Mouse (Mus musculus): ENCODE measurements around the gene Cdr2.
"Not testable (repeated sequence)": the region's sequence is repeated elsewhere in the genome, so short reads cannot be mapped to it uniquely, and the experiment has no call there.

The Cdr2 gene

DNA sequence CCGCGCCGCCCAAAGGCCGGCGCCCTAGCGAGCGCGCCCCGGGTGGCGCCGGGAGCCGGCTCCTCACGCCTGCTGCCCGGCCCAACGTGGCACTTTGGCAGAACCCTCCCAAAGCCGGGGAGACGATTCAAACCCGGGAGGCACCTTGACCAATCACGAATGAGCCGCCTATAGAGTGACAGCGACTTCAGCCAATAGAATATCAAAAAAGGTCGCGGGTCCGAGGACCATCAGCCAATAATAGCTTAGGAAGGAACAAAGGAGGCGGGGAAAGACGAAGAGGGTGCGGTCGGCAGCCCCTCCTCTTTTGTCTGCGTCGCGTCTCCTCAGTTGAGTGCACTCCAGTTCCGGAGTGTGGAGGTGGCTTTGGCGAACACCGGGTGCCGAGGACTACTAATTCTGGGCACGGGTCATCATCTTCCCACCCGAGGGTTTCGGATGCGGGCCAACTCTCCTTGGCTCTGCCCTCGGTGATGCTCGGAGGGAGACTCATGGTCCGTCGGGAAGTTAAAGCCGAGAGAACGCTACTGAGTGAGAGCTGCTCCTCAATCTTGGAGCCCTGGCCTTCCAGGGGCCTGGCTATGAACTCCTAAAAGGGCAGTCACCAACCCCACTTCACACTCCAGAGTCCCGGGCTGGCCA, at the start of gene Cdr2, which contains the start of gene Mfsd13b:
Gene Cdr2 (minus strand): TSS at position 113 of the 642 bp plus-strand sequence.
Gene Mfsd13b (plus strand): TSS at position 310 of the 642 bp plus-strand sequence.
- peak; percentile 96 for DNase-seq (ENCODE audit: low read depth, low spot score)

GRCm38 (mm10) chr7:121029947-121030346, 47.8 kb upstream of the Cdr2 start:
- not testable (repeated sequence) for DNase-seq (ENCODE audit: low read depth, low spot score)

DNA sequence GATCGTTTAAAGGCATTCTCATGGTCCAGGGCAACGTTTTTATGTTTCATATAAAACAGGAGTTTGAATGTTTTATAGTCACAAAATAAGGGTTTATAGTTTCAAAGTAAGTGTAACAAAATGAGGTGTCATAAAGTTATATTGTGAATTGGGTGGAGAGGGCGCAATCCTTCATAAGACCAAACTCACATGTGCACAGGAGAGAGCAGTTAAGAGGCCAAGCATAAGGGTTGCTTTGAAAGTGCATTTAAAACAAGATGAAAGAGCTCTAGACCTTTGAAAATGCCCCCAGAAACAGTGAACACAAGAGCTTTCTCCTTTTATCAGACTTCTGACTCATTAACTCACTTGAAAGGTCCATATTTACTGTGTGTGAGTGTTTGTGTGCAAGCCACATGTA, 44.2 kb upstream of the Cdr2 start:
- DNase-seq (ENCODE audit: low read depth, low spot score), result no peak

- no peak for DNase-seq (ENCODE audit: low read depth, low spot score)
Observed at GRCm38 (mm10) chr7:121025221-121026008, 43.3 kb upstream of the Cdr2 start.

GRCm38 (mm10) chr7:121020277-121020676, 38.2 kb upstream of the Cdr2 start:
- peak; percentile 22 for DNase-seq (ENCODE audit: low read depth, low spot score)

GRCm38 (mm10) chr7:121018778-121019177, 36.7 kb upstream of the Cdr2 start:
- DNase-seq (ENCODE audit: low read depth, low spot score), result no peak

DNA sequence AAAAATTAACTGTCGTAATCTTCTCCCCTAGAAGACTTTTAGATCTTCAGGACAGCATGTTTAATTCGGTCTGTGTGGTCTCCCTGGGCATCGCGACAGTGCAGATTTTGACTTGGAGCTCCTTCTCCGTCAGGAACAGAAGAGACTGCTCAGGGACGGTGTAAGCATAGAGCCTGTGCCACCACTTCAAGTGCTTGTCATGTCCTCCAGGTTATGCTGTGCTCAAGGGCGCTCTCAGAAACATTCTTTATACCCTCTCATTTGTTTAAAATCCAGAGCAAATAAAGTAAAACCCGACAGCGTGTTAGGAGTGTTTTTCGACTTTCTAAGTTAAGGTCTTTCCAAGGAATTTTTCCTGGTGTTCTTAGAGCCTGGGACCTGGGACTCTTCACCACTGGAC, 32.4 kb upstream of the Cdr2 start:
- no peak for DNase-seq (ENCODE audit: low read depth, low spot score)

DNA sequence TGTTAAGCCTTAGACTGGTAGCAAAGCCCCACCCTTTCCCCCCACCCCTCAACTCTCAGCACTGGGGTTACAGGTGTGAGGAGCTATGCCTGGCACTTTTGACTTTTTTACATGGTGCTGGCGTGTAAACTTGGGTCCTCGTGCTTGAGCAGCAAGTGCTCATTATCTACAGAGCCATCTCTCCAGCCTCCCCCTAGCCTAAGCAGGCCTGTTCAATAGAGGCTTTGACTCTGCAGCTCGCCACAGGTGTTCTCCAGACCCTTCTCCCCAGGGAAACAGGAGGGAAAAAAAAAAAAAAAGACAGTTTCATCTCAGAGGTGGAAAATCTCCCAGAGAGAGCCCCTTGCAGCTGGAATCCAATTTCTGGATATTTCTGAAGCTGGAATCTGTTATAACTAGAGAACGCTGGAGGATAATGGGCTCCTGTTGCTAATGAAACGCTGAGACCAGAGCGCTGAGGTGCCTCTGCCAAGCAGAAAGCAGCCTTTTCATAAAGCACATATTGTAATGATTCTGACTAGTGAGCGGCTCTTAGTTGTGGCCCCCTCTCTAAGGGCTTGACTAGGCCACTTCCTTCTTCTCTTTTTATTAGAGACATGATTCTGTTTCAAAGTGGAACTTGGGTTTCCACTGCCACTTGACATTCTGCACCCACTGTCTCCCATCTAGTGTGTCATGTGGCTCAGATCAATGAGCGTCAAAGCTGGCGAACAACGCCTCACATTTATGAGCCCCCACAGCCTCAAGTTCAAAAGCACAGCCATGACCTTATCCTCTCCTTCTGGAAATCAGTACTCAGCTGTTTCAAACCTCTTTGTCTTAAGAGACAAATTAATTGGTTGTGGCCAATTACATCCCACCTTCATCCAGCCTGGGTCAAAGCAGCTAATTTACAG, 29.9 kb upstream of the Cdr2 start:
- no peak for DNase-seq (ENCODE audit: low read depth, low spot score)

DNA sequence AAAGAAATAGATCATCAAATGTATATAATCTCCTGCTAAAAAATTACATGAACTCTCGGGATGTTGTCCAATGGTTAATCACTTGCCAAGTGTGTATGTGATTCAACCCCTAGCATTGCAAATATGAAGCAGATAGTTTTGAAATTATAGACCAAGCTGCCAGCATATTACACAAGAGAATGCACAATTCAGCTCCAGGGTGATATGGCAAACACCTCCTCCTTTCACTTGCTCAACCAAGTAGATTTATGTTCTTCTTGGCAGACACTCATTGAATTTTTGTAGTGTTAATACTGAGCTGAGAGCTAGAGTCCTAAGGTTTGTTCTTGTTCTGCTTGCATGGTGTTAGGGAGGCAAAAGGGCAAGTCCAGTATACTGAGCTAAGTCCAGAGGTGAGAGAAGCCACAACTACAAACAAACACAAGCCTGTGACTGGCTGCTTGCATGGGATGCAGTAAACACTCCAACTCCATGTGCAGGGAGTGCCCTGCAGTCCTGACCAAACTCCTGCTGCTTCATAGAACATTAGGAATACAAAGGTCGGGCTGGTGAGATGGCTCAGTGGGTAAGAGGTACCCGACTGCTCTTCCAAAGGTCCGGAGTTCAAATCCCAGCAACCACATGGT, 21.8 kb upstream of the Cdr2 start:
- DNase-seq (ENCODE audit: low read depth, low spot score), result no peak

DNA sequence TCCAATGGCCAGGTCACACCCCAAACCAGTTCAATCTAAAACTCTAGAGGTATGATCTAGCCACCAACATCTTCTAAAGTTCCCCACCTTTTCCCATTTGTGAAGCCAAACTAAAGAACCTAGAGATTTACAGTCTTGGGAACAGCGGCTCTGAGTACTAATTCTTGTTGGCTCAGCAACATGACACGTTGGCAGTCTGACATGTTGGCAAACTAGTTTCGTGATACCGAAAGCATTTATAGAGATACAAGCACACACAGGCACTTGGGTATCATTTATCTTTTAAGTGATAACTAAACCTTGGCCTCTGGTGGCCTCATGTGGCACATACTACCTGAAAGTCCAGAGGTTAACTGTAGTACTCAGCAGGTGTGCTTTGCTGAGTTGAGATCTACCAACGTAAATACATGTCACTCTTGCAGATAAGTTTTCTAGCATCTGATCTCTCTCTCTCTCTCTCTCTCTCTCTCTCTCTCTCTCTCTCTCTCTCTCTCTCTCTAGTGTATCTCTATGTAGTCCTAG, 20.4 kb upstream of the Cdr2 start:
- no peak for DNase-seq (ENCODE audit: low read depth, low spot score)

DNA sequence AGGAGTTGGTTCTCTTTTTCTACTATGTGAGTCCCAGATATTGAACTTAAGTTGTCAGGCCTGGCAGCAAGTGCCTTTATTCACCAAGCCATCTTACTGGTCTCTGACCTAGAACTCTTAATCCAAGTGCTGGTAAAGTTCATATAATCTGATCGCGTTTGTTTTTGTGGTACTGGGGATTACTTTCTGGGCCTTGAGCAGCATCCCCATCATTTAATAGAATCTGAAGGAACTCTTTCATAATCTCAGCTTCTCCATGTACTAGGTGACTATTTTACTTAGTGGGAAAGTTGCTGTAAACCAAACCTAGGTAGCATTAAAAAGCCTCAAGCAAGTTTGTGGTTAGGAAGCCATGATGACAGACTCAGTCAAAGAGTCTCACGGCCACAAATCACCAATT, 19.8 kb upstream of the Cdr2 start:
- DNase-seq (ENCODE audit: low read depth, low spot score), result no peak

GRCm38 (mm10) chr7:121000065-121000822, 18.1 kb upstream of the Cdr2 start:
- DNase-seq (ENCODE audit: low read depth, low spot score), result no peak

GRCm38 (mm10) chr7:120999021-120999530, 17.0 kb upstream of the Cdr2 start:
- no peak for DNase-seq (ENCODE audit: low read depth, low spot score)

DNA sequence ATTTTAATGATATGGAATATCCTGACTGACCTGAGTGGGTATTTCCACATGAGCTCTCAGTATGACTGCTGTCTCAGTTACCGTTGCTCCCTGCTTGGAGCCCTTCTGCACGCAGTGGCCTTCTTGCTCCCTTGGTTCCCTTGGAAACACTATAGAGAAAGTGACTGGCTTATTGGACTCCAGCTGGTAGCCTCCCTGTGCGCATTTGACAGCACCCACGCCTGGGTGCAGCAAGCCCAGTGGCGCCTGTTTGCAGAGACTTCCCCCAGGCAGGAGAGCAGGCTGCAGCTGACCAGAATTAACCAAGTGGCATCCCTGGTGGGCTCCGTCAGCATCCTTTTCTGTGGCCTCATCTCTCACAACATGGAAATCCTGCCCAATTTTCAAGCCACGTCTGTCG, 9.1 kb upstream of the Cdr2 start:
- no peak for DNase-seq (ENCODE audit: low read depth, low spot score)

DNA sequence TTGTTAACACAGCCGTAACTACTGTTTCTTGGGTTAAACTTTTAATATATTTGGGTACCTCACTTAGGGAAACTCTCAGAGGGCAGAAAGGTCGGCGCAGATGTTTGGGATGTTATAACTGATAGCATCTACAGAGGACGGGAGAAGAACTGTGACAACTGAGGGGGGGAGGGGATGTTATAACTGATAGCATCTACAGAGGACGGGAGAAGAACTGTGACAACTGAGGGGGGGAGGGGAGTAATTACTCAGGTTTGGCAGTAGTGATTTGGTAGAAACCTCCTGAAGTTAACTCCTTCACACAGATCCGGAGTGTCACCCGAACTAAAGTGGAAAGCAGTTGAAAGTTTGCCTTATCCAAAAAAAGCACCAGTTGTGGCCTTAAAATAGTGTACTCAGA, 856 bp upstream of the Cdr2 start:
- no peak for DNase-seq (ENCODE audit: low read depth, low spot score)

DNA sequence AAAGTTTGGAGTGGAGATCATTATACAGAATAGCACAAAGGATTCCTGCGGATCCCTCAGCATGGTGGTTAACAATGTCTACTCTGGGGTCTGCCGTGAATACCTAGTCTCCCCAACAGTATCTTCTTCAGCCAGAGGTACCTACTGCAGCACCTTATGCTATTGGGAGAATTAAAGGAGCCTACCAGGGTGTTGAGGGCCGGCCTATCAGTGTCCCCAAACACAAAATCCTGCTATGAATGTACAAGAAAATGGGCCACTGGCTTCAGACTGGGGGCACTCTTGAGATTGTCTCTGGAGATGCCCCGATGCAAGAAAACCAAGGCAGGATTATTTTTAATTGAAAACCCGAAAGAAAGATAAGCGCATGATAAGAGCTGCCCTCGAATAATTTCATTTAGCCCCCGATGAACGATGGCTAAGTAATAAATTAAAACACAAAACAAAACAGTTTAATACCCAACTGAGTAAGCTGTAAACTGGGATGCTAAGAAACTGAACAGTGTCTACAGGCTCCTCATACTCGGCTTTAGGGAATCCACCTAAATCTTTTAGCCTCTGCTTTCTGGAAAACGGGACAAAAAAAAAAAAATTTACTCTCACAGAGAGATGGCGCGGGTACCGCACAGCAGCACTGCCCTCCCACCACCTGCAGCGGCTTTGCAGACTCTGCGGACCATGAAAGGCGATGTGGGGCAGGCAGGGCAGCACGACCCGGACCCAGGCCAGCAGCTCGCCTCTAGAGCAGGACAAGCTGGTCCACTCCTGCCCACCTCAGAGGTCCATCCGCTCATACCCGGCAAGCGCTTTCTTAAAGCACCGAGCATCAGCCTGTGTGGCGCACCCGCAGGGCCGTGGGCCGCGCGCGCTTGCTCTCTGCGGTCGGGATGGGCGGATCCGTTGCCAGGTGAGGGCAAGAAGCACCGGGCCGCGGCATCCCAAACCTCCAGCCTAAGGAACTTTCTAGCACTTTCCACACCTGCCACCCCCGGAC, 884 bp downstream of the Cdr2 start:
- no peak for DNase-seq (ENCODE audit: low read depth, low spot score)

DNA sequence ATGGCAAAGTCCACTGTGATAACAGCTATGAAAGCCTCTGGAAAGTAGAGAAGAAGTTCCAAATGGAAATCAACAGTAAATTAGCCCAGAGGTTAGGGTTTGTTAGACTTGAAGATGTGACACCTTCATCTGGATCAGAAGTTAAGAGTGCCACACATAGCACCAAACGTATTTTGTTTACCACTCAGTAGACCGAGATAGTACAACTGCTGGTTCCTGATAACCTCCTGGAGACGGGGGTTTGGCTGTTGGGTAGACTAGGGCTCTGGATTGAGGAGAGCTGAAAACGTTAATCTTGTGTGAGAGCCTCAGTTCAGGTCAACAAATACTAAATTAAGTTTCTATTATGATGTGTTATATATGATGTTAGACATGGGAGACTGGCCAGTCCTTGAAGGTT, 2.1 kb downstream of the Cdr2 start:
- no peak for DNase-seq (ENCODE audit: low read depth, low spot score)

DNA sequence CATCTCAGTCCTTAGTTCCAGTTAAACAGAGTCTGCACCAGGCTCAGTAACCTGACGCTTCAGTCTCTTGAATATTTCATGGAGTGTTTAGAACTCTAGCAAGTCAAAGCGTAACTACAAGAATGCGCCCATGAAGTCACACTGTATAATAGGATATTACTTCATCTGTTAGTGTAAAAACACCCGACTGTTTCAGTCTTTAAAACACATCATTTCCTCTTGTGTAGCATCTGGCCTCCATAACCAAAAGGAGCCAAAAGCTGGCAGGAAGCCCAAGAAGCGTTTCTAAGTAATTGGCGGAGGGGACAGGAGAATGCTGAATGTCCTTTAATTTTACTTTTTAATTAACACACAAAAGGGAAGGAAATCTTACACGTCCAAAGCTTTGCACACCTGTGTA, 5.0 kb downstream of the Cdr2 start:
- no peak for DNase-seq (ENCODE audit: low read depth, low spot score)

DNA sequence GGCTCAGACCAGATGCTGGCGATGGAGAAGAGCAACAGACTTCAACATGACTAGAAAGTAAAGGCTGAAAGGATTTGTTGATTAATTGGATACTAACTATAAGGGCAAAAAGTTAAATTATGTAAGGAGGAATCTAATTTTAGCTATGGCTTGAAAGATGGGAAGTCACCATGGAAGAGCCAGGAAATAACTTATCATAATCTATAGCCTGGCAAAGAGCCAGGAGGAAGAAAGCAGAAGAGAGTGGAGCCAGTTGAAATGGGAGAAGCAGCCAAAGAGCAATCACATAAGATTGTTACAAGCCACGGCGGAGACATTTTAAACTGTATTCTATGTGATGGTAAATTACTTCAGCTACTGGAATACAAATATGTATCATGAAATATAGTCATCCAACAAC, 8.1 kb downstream of the Cdr2 start:
- no peak for DNase-seq (ENCODE audit: low read depth, low spot score)

Data from telencephalon, adult 2 months (tissue).